Mouse (Mus musculus): ENCODE measurements around the gene Hmgb1. TPM values are rescaled to one million over a fixed set of nuclear protein-coding genes. Genes with fewer than 3 reads are reported as not detected.

Gene Hmgb1
- polyA plus RNA-seq, 1 experiment, result 88.6 TPM

DNA sequence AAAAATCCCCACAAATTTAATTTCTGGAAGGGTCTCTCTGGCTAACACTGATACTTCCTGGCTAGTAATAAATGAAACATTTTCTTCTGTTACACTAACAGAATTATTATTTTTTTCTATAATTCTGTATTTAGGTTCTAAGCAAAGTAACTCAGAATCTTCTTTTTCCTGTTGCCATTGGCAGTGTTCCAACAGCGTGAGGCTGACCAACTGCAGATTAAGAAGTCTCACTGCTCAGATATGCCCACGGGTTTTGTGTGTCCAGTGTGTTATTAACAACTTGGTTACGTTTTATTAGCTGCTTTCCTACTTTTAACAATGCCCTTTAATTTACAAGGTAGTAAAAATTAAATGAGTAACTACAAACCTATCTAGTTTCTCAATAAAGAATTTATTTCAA, 46.8 kb downstream of the Hmgb1 start:
- TF ChIP-seq MAX (IDR thresholded peaks at IDR 0.05; ENCODE audit: low read depth) (no peak), CEBPB (IDR thresholded peaks at IDR 0.05; ENCODE audit: insufficient read depth, poor library complexity, severe bottlenecking) (no peak), TCF12 (IDR thresholded peaks at IDR 0.05; ENCODE audit: insufficient read depth, poor library complexity, severe bottlenecking) (no peak), E2F4 (IDR thresholded peaks at IDR 0.05; ENCODE audit: insufficient read depth) (no peak), MYOG (IDR thresholded peaks at IDR 0.05; ENCODE audit: control insufficient read depth in 1 of 3, insufficient read depth in 1 of 3, insufficient read length in 2 of 3, low read depth in 2 of 3) (no peak), SRF (IDR thresholded peaks at IDR 0.05; ENCODE audit: control insufficient read depth, insufficient read length, low read depth) (no peak), POLR2AphosphoS2 (IDR thresholded peaks at IDR 0.05; ENCODE audit: insufficient read length, low read depth) (no peak), REST (IDR thresholded peaks at IDR 0.05; ENCODE audit: insufficient read depth, insufficient read length) (no peak), USF1 (IDR thresholded peaks at IDR 0.05; ENCODE audit: low read depth) (no peak), TCF3 (IDR thresholded peaks at IDR 0.05; ENCODE audit: insufficient read length, low read depth) (no peak), MYOD1 (IDR thresholded peaks at IDR 0.05; ENCODE audit: control insufficient read depth in 1 of 3, insufficient read length in 2 of 3, low read depth in 2 of 3) (no peak), POLR2A (IDR thresholded peaks at IDR 0.05; ENCODE audit: insufficient read length, low read depth) (no peak)
- Histone ChIP-seq H3K79me2 (ENCODE audit: control insufficient read depth, insufficient read depth) (no peaks in the 10 kb centered on the region), H3K36me3 (ENCODE audit: control insufficient read depth, insufficient read depth) (no peaks in the 10 kb centered on the region), H3K4me3 (no peak overlapping the region), H3K4me2 (ENCODE audit: low read depth) (peak overlapping the region; percentile 34), H3K27me3 (ENCODE audit: control insufficient read depth, insufficient read depth, insufficient read length) (no peaks in the 10 kb centered on the region), H3ac (ENCODE audit: control insufficient read depth, insufficient read length) (no peak overlapping the region)

DNA sequence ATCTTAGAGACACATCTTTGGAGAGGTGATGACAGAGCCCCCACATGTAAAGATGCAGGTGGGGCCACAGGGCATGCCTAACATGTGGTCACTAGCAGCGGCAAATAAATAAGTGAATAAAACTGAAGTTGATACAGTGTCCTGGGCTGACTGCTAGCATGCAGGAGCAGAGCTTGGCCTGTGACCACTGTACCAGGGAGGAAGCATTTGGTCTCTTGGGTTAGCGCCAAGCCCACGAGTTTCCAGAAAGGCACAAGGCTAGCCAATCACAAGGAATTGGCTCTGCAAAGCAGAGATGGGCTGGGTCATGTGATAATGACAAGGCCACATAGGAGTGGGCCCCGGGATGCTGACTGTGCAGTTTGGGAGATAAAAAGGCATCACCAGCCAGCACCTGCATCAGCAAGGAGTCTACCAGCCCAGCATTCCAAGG, 47.3 kb downstream of the Hmgb1 start:
- Histone ChIP-seq H3K27me3 (ENCODE audit: control insufficient read depth, insufficient read depth, insufficient read length) (no peaks in the 10 kb centered on the region), H3K4me3 (no peak overlapping the region), H3K4me2 (ENCODE audit: low read depth) (peak overlapping the region; percentile 34), H3ac (ENCODE audit: control insufficient read depth, insufficient read length) (no peak overlapping the region), H3K36me3 (ENCODE audit: control insufficient read depth, insufficient read depth) (no peaks in the 10 kb centered on the region), H3K79me2 (ENCODE audit: control insufficient read depth, insufficient read depth) (no peaks in the 10 kb centered on the region)
- TF ChIP-seq POLR2AphosphoS2 (IDR thresholded peaks at IDR 0.05; ENCODE audit: insufficient read length, low read depth) (no peak), E2F4 (IDR thresholded peaks at IDR 0.05; ENCODE audit: insufficient read depth) (no peak), POLR2A (IDR thresholded peaks at IDR 0.05; ENCODE audit: insufficient read length, low read depth) (no peak)

DNA sequence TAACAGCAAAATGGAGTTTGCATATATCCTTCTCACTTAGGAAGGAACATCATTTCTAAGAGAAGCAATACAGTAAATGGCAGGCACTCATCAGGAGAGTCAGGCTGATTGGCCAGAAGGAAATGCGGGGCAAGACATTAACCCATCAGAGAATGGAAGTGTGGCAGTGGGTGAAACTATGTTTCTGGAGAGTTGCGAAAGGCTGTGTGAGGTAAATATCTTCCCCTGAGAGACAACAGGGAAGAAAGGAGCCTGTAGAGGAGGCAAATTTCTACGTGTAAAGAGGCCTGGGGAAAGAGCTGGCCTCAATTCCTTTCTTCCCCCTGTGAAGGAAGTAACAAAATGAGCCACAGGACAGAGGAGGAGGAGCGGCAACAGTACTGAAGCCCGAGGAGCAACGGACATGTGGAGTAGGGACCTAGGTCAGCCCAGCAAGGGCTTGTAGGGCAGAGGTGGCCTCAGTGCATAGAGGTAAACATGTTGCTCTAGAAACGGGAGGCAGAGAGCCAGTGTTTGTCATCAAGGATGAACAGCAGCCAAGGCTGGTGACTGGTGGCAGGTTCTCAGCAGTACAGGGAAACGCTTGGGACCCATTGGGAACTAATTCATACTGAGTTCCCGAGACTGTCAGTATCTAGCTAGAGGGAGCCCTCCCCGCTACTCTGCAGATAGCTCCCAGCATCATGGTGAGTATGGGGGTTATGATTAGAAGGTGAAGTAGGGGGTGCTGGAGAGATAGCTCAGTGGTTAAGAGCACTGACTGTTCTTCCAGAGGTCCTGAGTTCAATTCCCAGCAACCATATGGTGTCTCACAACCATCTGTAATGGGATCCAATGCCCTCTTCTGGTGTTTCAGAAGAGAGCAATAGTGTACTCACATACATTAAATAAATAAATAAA, 48.6 kb downstream of the Hmgb1 start:
- TF ChIP-seq E2F4 (IDR thresholded peaks at IDR 0.05; ENCODE audit: insufficient read depth), result no peak
- no peak for TF ChIP-seq SRF (IDR thresholded peaks at IDR 0.05; ENCODE audit: control insufficient read depth, insufficient read length, low read depth)
- no peak for TF ChIP-seq USF1 (IDR thresholded peaks at IDR 0.05; ENCODE audit: low read depth)
- TF ChIP-seq POLR2A (IDR thresholded peaks at IDR 0.05; ENCODE audit: insufficient read length, low read depth), result no peak
- TF ChIP-seq TCF12 (IDR thresholded peaks at IDR 0.05; ENCODE audit: insufficient read depth, poor library complexity, severe bottlenecking), result no peak
- TF ChIP-seq TCF3 (IDR thresholded peaks at IDR 0.05; ENCODE audit: insufficient read length, low read depth), result no peak
- no peak for TF ChIP-seq MAX (IDR thresholded peaks at IDR 0.05; ENCODE audit: low read depth)
- no peak for TF ChIP-seq MYOD1 (IDR thresholded peaks at IDR 0.05; ENCODE audit: control insufficient read depth in 1 of 3, insufficient read length in 2 of 3, low read depth in 2 of 3)
- TF ChIP-seq MYOG (IDR thresholded peaks at IDR 0.05; ENCODE audit: control insufficient read depth in 1 of 3, insufficient read depth in 1 of 3, insufficient read length in 2 of 3, low read depth in 2 of 3), result no peak
- TF ChIP-seq REST (IDR thresholded peaks at IDR 0.05; ENCODE audit: insufficient read depth, insufficient read length), result no peak
- no peak for TF ChIP-seq CEBPB (IDR thresholded peaks at IDR 0.05; ENCODE audit: insufficient read depth, poor library complexity, severe bottlenecking)
- TF ChIP-seq POLR2AphosphoS2 (IDR thresholded peaks at IDR 0.05; ENCODE audit: insufficient read length, low read depth), result no peak
- no peaks in the 10 kb centered on the region for H3K36me3 ChIP-seq (ENCODE audit: control insufficient read depth, insufficient read depth)
- H3K4me3 ChIP-seq, result no peak overlapping the region
- no peaks in the 10 kb centered on the region for H3K79me2 ChIP-seq (ENCODE audit: control insufficient read depth, insufficient read depth)
- no peak overlapping the region for H3ac ChIP-seq (ENCODE audit: control insufficient read depth, insufficient read length)
- no peaks in the 10 kb centered on the region for H3K27me3 ChIP-seq (ENCODE audit: control insufficient read depth, insufficient read depth, insufficient read length)
- no peak overlapping the region for H3K4me2 ChIP-seq (ENCODE audit: low read depth)

DNA sequence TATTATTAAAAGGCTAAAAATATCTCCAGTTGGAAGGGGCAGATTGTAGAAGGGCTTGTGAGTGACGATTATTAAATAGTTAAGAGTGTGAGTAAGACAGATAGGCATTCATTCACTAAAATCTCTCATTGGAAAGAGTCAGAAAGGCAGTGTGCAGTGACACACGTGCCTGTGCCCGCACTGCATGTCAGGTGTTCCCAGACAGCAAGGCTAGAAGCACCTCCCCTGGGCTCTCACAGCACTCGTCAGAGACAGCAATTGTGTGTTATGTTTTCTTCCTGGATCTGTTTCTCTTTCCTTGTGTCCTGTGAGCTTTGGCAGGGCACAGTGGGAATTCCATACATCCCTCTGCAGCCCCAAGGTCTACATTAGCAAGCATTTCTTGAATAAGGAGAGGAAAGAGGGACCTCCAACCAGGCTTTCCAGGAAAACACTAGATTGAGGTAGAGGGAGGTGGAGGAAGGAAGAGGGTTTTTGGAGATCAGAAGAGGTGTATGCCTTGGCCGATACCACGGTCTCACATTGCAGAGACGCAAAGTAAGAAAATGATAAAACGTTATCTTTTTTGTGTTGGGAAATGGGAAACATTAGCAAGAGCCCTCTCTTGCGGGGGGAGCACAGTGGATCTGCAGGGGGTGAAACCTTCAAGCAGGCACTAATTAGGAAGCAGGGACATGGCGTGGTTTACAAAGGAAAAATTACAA, 49.4 kb downstream of the Hmgb1 start:
- H3K36me3 ChIP-seq (ENCODE audit: control insufficient read depth, insufficient read depth), result no peaks in the 10 kb centered on the region
- no peak for TF ChIP-seq SRF (IDR thresholded peaks at IDR 0.05; ENCODE audit: control insufficient read depth, insufficient read length, low read depth)
- no peaks in the 10 kb centered on the region for H3K79me2 ChIP-seq (ENCODE audit: control insufficient read depth, insufficient read depth)
- H3K27me3 ChIP-seq (ENCODE audit: control insufficient read depth, insufficient read depth, insufficient read length), result no peaks in the 10 kb centered on the region
- no peak overlapping the region for H3K4me3 ChIP-seq
- H3K4me2 ChIP-seq (ENCODE audit: low read depth), result no peak overlapping the region
- no peak overlapping the region for H3ac ChIP-seq (ENCODE audit: control insufficient read depth, insufficient read length)

DNA sequence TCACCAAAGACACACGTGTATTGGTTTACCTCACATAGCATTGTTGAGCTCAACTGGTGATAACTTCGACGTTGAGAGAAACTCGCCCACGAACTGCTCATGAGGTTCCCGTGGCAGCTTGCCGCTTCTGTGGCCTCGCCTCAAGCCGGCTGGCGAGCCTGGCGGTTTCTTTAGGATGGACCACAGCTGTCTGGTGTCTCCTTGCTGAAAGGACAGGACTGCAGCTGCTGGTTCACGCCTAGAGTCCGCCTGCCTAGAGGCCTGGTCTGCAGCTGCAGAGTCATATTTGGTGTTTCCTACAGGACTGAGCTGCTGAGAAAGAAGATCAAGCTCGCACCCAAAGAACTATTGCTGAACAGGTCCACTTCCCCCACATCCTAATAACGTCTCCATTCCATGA, 55.8 kb downstream of the Hmgb1 start:
- Histone ChIP-seq H3K4me2 (ENCODE audit: low read depth) (no peak overlapping the region), H3K36me3 (ENCODE audit: control insufficient read depth, insufficient read depth) (no peaks in the 10 kb centered on the region), H3ac (ENCODE audit: control insufficient read depth, insufficient read length) (no peak overlapping the region), H3K4me3 (no peak overlapping the region), H3K27me3 (ENCODE audit: control insufficient read depth, insufficient read depth, insufficient read length) (peaks cover 17% of the 10 kb centered on the region), H3K79me2 (ENCODE audit: control insufficient read depth, insufficient read depth) (no peaks in the 10 kb centered on the region)
- TF ChIP-seq MYOD1 (IDR thresholded peaks at IDR 0.05; ENCODE audit: control insufficient read depth in 1 of 3, insufficient read length in 2 of 3, low read depth in 2 of 3) (peak in 2 of 3 experiments; percentile 72 to 88), POLR2A (IDR thresholded peaks at IDR 0.05; ENCODE audit: insufficient read length, low read depth) (no peak), TCF3 (IDR thresholded peaks at IDR 0.05; ENCODE audit: insufficient read length, low read depth) (peak; percentile 36), MYOG (IDR thresholded peaks at IDR 0.05; ENCODE audit: control insufficient read depth in 1 of 3, insufficient read depth in 1 of 3, insufficient read length in 2 of 3, low read depth in 2 of 3) (peak; percentile 28 to 83 (median 51)), SRF (IDR thresholded peaks at IDR 0.05; ENCODE audit: control insufficient read depth, insufficient read length, low read depth) (peak; percentile 70)
